Mouse (Mus musculus): ENCODE data around the gene Adamts14.

- TF ChIP-seq CTCF (IDR thresholded peaks at IDR 0.05; ENCODE audit: borderline replicate concordance, control insufficient read depth, extremely low read depth, insufficient read depth, low read length, poor library complexity) (0 out of 2 replicates have a peak, but pooled peaks have one; percentile 40), POLR2A (IDR thresholded peaks at IDR 0.05; ENCODE audit: control insufficient read depth, extremely low read depth, insufficient read depth, low read length, poor library complexity) (no peak)
Observed at GRCm38 (mm10) chr10:61175442-61176204, 97.6 kb downstream of the Adamts14 start.

All from thymus, adult 2 months (tissue).